Mouse (Mus musculus) heart, adult 2 months (tissue): ENCODE measurements around the gene Sectm1a.
"Not testable (repeated sequence)": the region's sequence is repeated elsewhere in the genome, so short reads cannot be mapped to it uniquely, and the experiment has no call there.

Experiments used
- CTCF ChIP-seq: fragments of 200-600 bp; IDR thresholded peaks from 2 replicates; pipeline ENCODE4 v1.8.1; 2022; ENCODE audit warnings: antibody characterized with exemption, mild to moderate bottlenecking, moderate library complexity
- POLR2A ChIP-seq: fragments of 200-500 bp; IDR thresholded peaks from 2 replicates; pipeline ENCODE4 v1.6.1; 2011; ENCODE audit warnings: mild to moderate bottlenecking, low read depth, low read length, control low read depth; ENCODE audit not compliant: insufficient read depth

DNA sequence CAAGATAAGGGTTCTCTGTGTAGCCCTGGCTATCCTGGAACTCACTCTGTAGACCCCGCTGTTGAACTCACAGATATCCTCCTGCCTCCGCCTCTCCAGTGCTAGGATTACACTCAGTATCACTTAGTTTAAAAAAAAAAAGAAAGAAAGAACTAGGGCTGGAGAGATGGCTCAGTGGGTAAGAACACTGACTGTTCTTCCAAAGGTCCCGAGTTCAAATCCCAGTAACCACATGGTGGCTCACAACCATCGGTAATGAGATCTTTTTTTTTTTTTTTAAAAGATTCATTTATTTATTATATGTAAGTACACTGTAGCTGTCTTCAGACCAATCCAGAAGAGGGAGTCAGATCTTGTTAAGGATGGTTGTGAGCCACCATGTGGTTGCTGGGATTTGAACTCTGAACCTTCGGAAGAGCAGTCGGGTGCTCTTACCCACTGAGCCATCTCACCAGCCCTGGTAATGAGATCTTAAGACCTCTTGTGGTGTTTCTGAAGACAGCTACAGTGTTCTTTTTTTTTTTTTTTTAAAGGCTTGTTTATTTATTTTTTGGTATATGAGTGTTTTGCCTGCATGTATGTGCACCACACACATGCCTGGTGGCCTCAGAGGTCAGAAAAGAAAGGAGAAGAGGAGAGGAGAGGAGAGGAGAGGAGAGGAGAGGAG lies 20.5 kb downstream of the Sectm1a start:
- not testable (repeated sequence) for TF ChIP-seq POLR2A, CTCF
